Mouse (Mus musculus): ENCODE data around the gene Gpr174.
"Not testable (repeated sequence)": the region's sequence is repeated elsewhere in the genome, so short reads cannot be mapped to it uniquely, and the experiment has no call there.

Gene Gpr174

GRCm38 (mm10) chrX:107255486-107256227 lies at the start of gene Gpr174:
Gpr174 (plus strand) TSS chrX:107255878.
- no peak for DNase-seq (ENCODE audit: low read depth, low spot score)

GRCm38 (mm10) chrX:107217577-107218090 lies 38.0 kb upstream of the Gpr174 start:
- no peak for DNase-seq (ENCODE audit: low read depth, low spot score)

DNA sequence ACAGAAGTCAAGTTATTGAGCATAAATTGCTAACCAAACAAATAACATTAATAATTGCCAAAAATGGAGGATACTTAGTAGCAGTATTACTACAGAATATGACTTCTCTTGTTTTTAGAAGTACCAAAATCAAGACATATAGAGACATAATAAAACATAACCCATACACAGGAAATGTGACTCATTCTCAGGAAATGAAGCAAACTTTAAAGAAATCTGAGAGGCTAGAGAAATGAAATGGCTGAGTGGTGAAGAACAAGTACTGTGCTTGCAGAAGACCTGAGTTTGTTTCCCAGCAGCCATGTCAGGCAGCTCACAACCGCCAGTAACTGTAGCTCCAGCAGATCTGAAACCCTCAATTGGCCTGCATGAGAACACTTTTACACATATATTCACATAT lies 30.8 kb upstream of the Gpr174 start:
- no peak for DNase-seq (ENCODE audit: low read depth, low spot score)

DNA sequence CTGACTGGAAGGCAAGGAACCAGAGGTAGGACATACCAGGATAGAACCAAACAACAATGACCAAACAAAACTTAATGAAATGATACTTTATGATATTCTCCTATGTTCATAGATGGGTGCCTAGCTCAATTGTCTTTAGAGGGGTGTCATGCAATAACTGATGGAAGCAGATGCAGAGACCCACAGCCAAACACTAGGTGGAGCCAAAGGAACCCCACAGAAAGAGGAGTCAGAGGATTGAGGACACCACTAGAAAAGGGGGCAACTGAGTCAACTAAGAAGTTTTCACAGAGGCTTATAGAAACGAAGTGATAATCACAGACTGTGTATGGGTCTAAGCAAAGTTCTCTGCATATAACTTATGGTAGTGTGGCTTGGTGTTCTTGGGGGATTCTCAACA lies 24.5 kb upstream of the Gpr174 start:
- DNase-seq (ENCODE audit: low read depth, low spot score) = no peak

DNA sequence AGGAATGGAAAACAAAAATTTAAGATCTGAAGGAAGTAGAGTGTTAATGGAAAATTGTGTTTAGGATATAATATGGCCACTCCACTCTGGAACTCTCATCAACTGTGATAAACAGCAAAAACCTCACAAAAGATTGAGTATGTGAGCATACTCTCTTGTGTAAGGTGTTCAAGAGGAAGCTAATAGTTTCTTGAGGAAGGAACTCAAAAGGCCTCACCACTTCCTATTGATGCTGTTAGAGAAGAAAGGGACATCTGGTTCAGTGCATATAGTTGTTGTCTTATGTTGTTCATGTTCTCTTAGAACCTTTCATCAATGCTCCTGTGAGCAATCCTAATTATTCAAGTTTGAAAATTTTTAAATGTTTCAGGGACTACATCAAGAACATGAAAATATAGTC lies 21.0 kb upstream of the Gpr174 start:
- no peak for DNase-seq (ENCODE audit: low read depth, low spot score)

- no peak for DNase-seq (ENCODE audit: low read depth, low spot score)
These were observed 19.2 kb upstream of the Gpr174 start for GRCm38 (mm10) chrX:107236461-107236860.

GRCm38 (mm10) chrX:107250390-107250789 lies 5.3 kb upstream of the Gpr174 start:
- DNase-seq (ENCODE audit: low read depth, low spot score) = no peak

DNA sequence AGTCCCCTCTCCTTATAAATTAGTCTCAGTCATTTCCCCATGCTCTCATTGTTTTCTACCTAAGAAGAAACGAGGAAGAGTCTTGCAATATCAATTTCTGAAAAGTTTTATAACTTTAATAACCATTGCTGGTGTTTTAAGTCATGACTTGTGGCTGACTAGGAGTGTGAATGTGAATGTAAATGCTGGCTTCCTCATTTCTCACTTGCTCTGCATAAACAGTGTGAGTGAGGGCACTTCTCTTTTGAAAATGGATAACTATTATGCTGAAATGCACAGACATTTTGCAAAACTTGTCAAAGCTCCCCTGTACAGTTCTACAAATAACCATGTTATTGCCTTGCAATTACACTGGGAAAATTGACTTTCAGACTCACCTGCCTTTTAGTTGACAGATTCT lies 8.9 kb downstream of the Gpr174 start:
- no peak for DNase-seq (ENCODE audit: low read depth, low spot score)

DNA sequence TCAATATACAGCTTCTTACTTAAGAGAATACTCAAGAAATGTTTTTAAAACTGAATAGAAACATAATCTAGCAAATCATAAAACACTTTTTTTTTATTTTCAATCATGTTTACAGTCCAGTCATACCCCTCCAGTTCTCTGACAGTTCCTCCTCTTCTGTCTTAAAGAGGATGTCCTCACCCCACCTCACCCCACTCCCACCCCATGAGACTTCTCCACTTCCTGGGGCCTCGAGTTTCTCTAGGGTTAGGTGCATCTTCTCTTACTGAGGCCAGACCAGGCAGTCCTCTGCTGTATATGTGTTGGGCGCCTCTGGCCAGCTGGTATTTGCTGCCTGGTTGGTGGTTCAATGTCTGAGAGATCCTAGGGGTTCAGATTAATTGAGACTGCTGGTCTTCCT lies 21.9 kb downstream of the Gpr174 start:
- DNase-seq (ENCODE audit: low read depth, low spot score) = no peak

GRCm38 (mm10) chrX:107284211-107284610 lies 28.5 kb downstream of the Gpr174 start:
- DNase-seq (ENCODE audit: low read depth, low spot score) = no peak

DNA sequence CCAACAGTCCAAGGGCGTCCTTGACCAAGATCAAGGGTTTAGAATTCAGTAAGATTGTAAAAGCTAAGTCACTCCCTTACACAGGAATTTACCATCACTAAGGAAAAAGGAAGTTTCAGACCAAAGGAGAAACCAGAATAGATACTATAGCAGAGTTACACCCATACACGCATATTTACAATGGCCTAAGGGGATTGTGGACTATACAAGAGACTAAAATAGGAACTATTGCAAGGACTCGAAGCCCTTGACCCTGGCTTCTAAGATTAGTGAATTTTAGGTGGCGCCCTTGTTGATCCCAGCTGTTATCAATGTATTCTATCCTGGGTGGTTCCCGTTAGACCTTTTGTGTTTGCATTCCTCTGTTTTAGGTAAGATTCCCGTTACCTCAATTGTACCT lies 42.2 kb downstream of the Gpr174 start:
- DNase-seq (ENCODE audit: low read depth, low spot score) = not testable (repeated sequence)

DNA sequence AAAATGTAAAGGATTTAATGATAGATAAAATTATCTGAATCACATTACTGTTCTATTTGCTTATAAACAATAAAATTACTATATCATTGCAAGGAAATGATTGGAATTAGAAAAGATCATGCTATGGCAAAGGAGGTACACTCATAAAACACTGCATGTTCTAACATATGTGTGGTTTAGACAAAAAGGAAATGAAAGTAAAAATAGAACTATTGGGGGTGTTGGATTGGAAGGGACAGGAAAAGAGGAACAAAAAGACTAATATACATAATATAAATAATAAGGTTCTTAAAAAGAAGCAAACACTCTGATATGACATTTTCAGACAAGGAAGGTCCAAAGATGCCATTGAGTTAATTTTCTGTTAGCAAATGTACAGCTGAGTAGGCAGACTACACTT lies 43.1 kb downstream of the Gpr174 start:
- DNase-seq (ENCODE audit: low read depth, low spot score) = no peak

GRCm38 (mm10) chrX:107306492-107306891 lies 50.8 kb downstream of the Gpr174 start:
- no peak for DNase-seq (ENCODE audit: low read depth, low spot score)

DNA sequence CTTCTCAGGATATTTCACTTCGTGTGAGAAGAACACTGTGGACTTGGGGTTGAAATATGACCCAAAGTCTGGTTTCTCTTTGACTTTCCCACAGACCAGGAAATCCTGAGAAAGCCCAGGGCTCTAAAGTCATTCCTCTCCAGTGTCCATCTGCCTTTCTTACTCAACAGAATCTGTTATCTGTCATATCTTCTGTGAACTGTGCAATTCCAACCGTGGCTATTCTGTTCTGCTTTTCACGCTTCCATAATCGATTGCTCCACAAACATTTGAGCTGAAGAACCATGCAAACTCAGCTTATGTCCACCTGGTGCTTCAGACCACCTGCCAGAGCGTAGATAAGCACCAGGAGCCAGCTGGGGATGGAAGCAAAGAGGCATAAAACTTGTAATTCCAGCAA lies 56.9 kb downstream of the Gpr174 start:
- no peak for DNase-seq (ENCODE audit: low read depth, low spot score)

DNA sequence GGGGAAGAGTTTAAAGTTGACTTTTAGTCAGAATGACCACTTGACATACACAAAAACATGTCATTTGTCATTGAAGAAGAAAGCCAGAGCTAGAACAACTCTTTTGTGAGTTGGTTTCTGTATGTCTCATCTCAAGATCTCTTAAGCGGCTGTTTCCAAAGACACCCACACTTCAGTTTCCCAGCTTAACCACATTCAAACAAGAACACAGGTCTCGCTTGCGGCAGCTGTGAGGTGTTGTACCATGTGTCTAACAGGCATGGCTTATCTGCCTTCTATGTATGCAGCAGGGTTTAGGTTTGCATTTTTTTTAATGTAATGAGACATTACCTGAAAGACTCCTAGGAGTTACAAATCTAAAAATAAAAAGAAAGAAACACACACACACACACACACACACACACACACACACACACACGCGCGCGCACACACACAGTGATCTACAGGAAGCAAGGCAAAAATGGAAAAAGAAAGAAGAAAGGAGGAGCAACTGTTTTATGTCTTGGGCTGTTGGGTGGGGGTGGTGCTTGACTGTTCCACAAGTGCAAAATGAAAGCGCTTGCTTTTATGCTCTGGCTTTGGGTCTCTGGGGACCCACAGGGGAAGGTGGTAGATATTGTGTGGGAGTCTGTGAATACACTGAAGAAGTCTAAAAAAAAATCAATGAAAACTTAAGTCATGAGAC lies 70.2 kb downstream of the Gpr174 start:
- DNase-seq (ENCODE audit: low read depth, low spot score) = no peak

- no peak for DNase-seq (ENCODE audit: low read depth, low spot score)
These were observed 74.2 kb downstream of the Gpr174 start for GRCm38 (mm10) chrX:107329849-107330248.

GRCm38 (mm10) chrX:107336609-107337008 lies 80.9 kb downstream of the Gpr174 start:
- no peak for DNase-seq (ENCODE audit: low read depth, low spot score)

- no peak for DNase-seq (ENCODE audit: low read depth, low spot score)
These were observed 86.3 kb downstream of the Gpr174 start for GRCm38 (mm10) chrX:107341980-107342379.

Measured in c-Kit-negative CD71-positive TER-119-positive erythroid progenitor cells, embryonic 14.5 days (primary cell).